Mouse (Mus musculus): ENCODE results near the gene Lin28a. TPM values are rescaled to one million over a fixed set of nuclear protein-coding genes. Genes with fewer than 3 reads are reported as not detected.

Lin28a gene
- not detected in 2 replicates for polyA plus RNA-seq (2012; rRNA removed; ENCODE audit: low replicate concordance)

DNA sequence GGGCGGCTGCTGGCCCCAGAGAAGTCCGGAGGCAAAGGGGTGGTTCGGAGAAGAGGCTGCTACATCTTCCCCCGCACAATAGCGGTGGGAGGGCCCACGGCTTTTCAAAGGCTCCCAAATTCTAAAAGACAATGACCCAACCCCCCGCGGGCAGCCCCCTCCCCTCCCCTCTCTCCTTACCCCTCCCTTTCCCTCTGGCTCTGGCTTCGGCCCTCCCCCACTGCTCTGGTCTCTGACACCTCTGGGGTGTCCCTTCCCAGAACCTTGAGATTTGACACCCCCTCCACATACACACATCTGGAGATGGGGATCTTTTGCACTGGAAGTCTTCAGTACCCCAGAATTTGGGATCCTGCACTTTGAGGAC is at the start of gene Lin28a:
Lin28a (minus strand) TSS at position 63 of the 367 bp plus-strand sequence.

DNA sequence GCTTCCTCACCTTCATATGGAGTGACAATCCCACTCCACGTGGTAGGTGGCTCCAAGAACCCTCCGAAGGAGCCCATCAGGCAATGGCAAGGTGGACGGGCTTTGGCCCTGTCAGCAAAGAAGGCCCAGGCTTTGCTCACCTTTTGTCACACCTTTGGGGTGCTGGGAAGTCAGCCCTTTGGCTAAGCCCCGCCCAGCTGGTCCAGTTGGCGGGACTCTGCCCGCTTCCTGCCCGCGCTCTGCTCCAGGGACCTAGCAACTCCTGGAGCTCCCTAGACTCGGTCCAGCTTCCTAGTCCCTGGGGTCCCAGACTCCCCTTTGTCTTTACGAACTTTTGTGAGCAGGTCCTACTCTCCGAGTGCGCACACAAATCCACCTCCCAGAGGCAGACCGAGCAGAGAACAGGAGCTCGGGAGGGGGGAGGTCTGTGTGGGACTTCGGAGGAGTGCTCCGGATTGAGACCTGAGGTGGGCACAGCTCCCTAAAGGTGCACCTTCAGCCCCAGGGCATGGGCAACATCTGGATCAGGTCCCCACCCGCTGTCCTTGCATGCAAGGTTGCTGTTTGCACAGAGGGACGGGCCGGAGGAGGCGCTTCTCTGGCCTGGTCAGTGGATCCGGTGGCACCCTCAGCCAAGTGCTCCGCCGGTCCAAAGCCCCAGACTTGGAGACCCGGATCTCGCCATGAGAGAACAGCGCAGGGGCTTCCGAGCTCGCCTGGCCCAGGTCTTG is 41.7 kb upstream of the Lin28a start, which contains the start of gene Crybg2:
Crybg2 (plus strand) TSS at position 681 of the 731 bp plus-strand sequence.

DNA sequence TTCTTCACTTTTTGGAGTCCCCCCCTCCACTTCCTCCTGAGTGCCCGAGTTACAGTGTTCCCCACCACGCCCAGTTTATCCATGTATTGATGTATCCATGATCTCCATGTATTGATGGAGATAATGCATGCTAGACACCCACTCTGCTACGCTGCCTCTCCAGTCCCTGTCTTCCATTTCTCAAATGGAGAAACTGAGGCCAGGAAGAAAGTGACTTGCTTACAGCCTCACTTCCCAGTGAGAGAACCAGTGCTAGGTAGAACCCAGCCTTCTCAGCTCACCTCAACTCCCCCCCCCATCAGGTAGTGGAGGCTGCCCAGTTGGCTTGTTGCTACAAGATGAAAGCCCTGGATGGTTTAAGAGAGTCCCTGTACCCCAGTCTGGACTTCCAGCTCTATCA is 34.9 kb upstream of the Lin28a start, which contains the start of gene Zfp683:
Zfp683 (plus strand) TSS at position 301 of the 400 bp plus-strand sequence.

DNA sequence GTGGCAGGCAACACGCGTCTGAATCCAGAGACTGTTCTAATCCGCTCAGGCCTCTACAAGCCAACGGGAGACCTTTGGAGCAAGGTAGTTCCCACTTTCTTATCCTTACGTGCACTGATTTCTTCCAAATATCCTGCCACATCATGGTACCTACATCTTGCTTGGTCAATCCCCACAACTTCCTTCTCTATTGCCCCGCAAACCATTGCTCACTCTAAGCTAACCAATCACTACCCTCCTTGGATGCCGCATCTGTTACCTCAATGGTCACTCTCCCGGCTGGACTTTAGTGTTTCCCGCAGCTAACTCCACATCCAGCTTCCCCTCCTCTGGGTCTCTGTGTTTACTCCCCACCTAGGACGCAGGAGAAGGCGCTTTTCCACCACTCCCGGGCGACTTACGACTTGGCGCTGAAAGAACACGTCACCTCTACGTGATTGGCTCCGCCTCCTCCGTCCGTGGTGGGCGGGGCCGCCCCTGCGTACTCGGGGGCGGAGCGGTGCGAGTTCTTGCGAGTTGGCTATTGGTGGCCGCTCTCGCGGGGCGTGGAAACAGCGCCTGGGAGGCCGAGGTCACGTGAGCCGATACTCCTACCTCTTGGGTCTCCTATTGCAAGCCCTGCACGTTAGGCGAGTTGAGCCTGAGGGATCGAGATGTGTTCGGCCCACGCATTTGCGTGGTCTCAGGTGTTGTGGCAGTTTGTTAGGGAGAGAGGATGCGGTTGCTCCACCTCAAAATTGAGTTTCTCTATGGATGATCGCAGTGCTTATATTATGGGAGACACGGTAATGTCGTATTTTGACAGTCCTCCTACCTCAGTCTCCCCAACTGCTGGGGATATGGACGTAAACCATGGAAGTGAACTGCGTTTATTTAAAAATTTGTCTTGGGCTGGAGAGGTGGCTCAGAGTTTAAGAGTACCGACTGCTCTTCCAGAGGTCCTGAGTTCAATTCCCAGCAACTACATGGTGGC is 17.9 kb downstream of the Lin28a start, which contains the start of gene Dhdds:
Dhdds (minus strand) TSS at position 453 of the 973 bp plus-strand sequence.

DNA sequence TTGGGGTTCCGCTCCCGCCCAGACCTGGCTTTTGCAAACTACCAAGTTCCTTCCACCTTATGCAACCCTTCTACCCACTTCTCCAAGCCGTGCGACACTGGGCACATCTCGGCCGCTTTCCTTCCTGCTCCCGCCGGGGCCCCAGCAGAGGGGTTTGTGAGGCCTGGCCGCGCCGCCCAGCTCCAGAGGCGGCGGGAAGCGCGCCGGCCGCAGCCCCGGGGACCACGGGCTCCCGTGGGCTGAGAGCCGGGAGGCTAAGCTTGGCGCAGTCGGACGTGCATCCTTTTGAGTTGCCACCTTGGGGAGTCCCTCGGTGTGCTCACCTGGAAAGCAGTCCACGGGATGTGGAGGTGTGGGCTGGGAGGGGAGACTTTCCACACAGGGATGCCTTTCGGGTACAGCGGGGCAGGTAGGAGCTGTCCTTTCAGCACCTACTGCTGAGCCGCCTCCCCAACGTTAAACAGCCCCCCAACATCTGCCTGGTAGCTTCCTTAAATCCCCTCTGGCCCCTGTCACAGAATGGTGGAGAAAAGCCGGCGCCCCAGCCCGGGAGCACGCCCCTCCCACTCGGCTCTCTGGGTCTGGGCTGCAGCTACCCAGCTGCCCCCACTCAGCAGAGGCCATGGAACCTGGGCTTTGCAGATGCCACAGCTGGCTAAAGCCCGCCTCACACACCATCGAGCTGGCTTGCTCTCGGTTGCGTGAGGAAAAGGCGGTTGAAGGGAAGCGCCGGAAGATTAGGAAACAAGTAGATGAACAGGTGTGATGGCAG is 50.3 kb downstream of the Lin28a start, which contains the start of gene Hmgn2:
Hmgn2 (minus strand) TSS at position 501 of the 772 bp plus-strand sequence.

Other genes with a start within 250 kb of the Lin28a start
- gene Rps6ka1, start 131.0 kb downstream of the Lin28a start, polyA plus RNA-seq (2012; rRNA removed; ENCODE audit: low replicate concordance): 164 and 213 TPM in 2 replicates
- gene Hmgn2, start 50.2 kb downstream of the Lin28a start, polyA plus RNA-seq (2012; rRNA removed; ENCODE audit: low replicate concordance): 3.0 and 3.3 TPM in 2 replicates
- 12.7 and 13.7 TPM in 2 replicates for gene Dhdds, start 17.9 kb downstream of the Lin28a start, polyA plus RNA-seq (2012; rRNA removed; ENCODE audit: low replicate concordance)
- 0.36 and 0.60 TPM in 2 replicates for gene Zfp683, start 35.0 kb upstream of the Lin28a start, polyA plus RNA-seq (2012; rRNA removed; ENCODE audit: low replicate concordance)
- gene Crybg2, start 42.0 kb upstream of the Lin28a start, polyA plus RNA-seq (2012; rRNA removed; ENCODE audit: low replicate concordance): 40.9 and 73.8 TPM in 2 replicates
- gene Cd52, start 76.2 kb upstream of the Lin28a start, polyA plus RNA-seq (2012; rRNA removed; ENCODE audit: low replicate concordance): 25.1 and 27.9 TPM in 2 replicates
- gene Ubxn11, start 83.7 kb upstream of the Lin28a start, polyA plus RNA-seq (2012; rRNA removed; ENCODE audit: low replicate concordance): 3.1 and 8.2 TPM in 2 replicates
- gene Sh3bgrl3, start 109.9 kb upstream of the Lin28a start, polyA plus RNA-seq (2012; rRNA removed; ENCODE audit: low replicate concordance): 516 and 587 TPM in 2 replicates
- 16.8 and 19.5 TPM in 2 replicates for gene Cep85, start 168.3 kb upstream of the Lin28a start, polyA plus RNA-seq (2012; rRNA removed; ENCODE audit: low replicate concordance)
- not detected in 2 replicates for gene Gm7534, start 184.2 kb upstream of the Lin28a start, polyA plus RNA-seq (2012; rRNA removed; ENCODE audit: low replicate concordance)
- 0.39 and 0.69 TPM in 2 replicates for gene Catsper4, start 208.5 kb upstream of the Lin28a start, polyA plus RNA-seq (2012; rRNA removed; ENCODE audit: low replicate concordance)
- gene Cnksr1, start 219.6 kb upstream of the Lin28a start, polyA plus RNA-seq (2012; rRNA removed; ENCODE audit: low replicate concordance): 19.5 and 29.0 TPM in 2 replicates
- gene E130218I03Rik, start 224.8 kb upstream of the Lin28a start, polyA plus RNA-seq (2012; rRNA removed; ENCODE audit: low replicate concordance): not detected in 2 replicates
- 7.0 TPM in 2 replicates for gene Zfp593, start 226.8 kb upstream of the Lin28a start, polyA plus RNA-seq (2012; rRNA removed; ENCODE audit: low replicate concordance)
- not detected in 2 replicates for gene Gm30191, start 228.1 kb upstream of the Lin28a start, polyA plus RNA-seq (2012; rRNA removed; ENCODE audit: low replicate concordance)
- gene Grrp1, start 235.3 kb upstream of the Lin28a start, polyA plus RNA-seq (2012; rRNA removed; ENCODE audit: low replicate concordance): 10.0 and 24.9 TPM in 2 replicates

Measured in duodenum, adult 2 months (tissue).